Mouse (Mus musculus): ENCODE measurements around the gene Bmp5. TPM values are rescaled to one million over a fixed set of nuclear protein-coding genes. Genes with fewer than 3 reads are reported as not detected.
"Not testable (repeated sequence)": the region's sequence is repeated elsewhere in the genome, so short reads cannot be mapped to it uniquely, and the experiment has no call there.

Gene Bmp5
- polyA plus RNA-seq, 1 experiment from 2014 or later: 2.7 TPM

GRCm38 (mm10) chr9:75785959-75786358 is 10.8 kb downstream of the Bmp5 start:
- no peaks in the 10 kb centered on the region for H3K27me3 ChIP-seq (replicated peaks)
- no peaks in the 10 kb centered on the region for H3K9me3 ChIP-seq
- no peak overlapping the region for H3K9ac ChIP-seq
- 86% methylated on average over 5 of the region's 5 CpGs for WGBS
- H3K27ac ChIP-seq: no peak overlapping the region
- no peak overlapping the region for H3K4me3 ChIP-seq
- no peak overlapping the region for H3K4me2 ChIP-seq
- H3K4me1 ChIP-seq: peaks cover 6% of the 10 kb centered on the region
- no peaks in the 10 kb centered on the region for H3K36me3 ChIP-seq (replicated peaks)
- no peak for ATAC-seq (replicated peaks)

GRCm38 (mm10) chr9:75787121-75787520 is 12.0 kb downstream of the Bmp5 start:
- Histone ChIP-seq H3K4me1 (no peaks in the 10 kb centered on the region), H3K9me3 (no peaks in the 10 kb centered on the region), H3K4me2 (no peak overlapping the region), H3K36me3 (replicated peaks) (no peaks in the 10 kb centered on the region), H3K27me3 (replicated peaks) (no peaks in the 10 kb centered on the region), H3K27ac (no peak overlapping the region), H3K9ac (no peak overlapping the region), H3K4me3 (no peak overlapping the region)
- ATAC-seq (replicated peaks): no peak
- WGBS: 87% methylated on average over 15 of the region's 15 CpGs

- WGBS: 59% methylated on average over 7 of the region's 7 CpGs
- H3K4me3 ChIP-seq: no peak overlapping the region
- H3K27me3 ChIP-seq (replicated peaks): no peaks in the 10 kb centered on the region
- H3K36me3 ChIP-seq (replicated peaks): no peaks in the 10 kb centered on the region
- H3K27ac ChIP-seq: no peak overlapping the region
- no peaks in the 10 kb centered on the region for H3K4me1 ChIP-seq
- H3K9me3 ChIP-seq: no peaks in the 10 kb centered on the region
- no peak overlapping the region for H3K4me2 ChIP-seq
- ATAC-seq (replicated peaks): no peak
- H3K9ac ChIP-seq: no peak overlapping the region
Measured at GRCm38 (mm10) chr9:75789879-75790428, 14.8 kb downstream of the Bmp5 start.

- Histone ChIP-seq H3K4me3 (no peak overlapping the region), H3K4me1 (no peaks in the 10 kb centered on the region), H3K36me3 (replicated peaks) (no peaks in the 10 kb centered on the region), H3K27me3 (replicated peaks) (no peaks in the 10 kb centered on the region), H3K9me3 (no peaks in the 10 kb centered on the region), H3K27ac (no peak overlapping the region), H3K9ac (no peak overlapping the region), H3K4me2 (no peak overlapping the region)
- WGBS: 89% methylated on average over 6 of the region's 6 CpGs
- no peak for ATAC-seq (replicated peaks)
Measured at GRCm38 (mm10) chr9:75804940-75805339, 29.8 kb downstream of the Bmp5 start.

- not testable (repeated sequence) for H3K36me3 ChIP-seq (replicated peaks); H3K9me3 ChIP-seq; H3K27ac ChIP-seq; H3K4me1 ChIP-seq; H3K27me3 ChIP-seq (replicated peaks); H3K9ac ChIP-seq; H3K4me3 ChIP-seq; H3K4me2 ChIP-seq; ATAC-seq (replicated peaks)
- 90% methylated on average over 4 of the region's 4 CpGs for WGBS
Measured at GRCm38 (mm10) chr9:75808179-75808578, 33.0 kb downstream of the Bmp5 start.

GRCm38 (mm10) chr9:75808659-75809058 is 33.5 kb downstream of the Bmp5 start:
- WGBS: 37% methylated on average over 7 of the region's 7 CpGs
- Histone ChIP-seq H3K27ac (no peak overlapping the region), H3K4me2 (no peak overlapping the region), H3K9me3 (no peaks in the 10 kb centered on the region), H3K36me3 (replicated peaks) (no peaks in the 10 kb centered on the region), H3K9ac (no peak overlapping the region), H3K4me3 (no peak overlapping the region), H3K4me1 (no peaks in the 10 kb centered on the region), H3K27me3 (replicated peaks) (no peaks in the 10 kb centered on the region)
- ATAC-seq (replicated peaks): no peak

GRCm38 (mm10) chr9:75815161-75815560 is 40.0 kb downstream of the Bmp5 start:
- no peaks in the 10 kb centered on the region for H3K9me3 ChIP-seq
- no peaks in the 10 kb centered on the region for H3K4me1 ChIP-seq
- H3K9ac ChIP-seq: no peak overlapping the region
- WGBS: 97% methylated on average over 1 of the region's 1 CpGs
- no peak overlapping the region for H3K4me2 ChIP-seq
- H3K27ac ChIP-seq: no peak overlapping the region
- no peak overlapping the region for H3K4me3 ChIP-seq
- no peaks in the 10 kb centered on the region for H3K27me3 ChIP-seq (replicated peaks)
- H3K36me3 ChIP-seq (replicated peaks): no peaks in the 10 kb centered on the region
- ATAC-seq (replicated peaks): no peak

- no peaks in the 10 kb centered on the region for H3K36me3 ChIP-seq (replicated peaks)
- no peaks in the 10 kb centered on the region for H3K4me1 ChIP-seq
- H3K4me3 ChIP-seq: no peak overlapping the region
- no peak overlapping the region for H3K9ac ChIP-seq
- H3K27me3 ChIP-seq (replicated peaks): no peaks in the 10 kb centered on the region
- ATAC-seq (replicated peaks): no peak
- no peak overlapping the region for H3K27ac ChIP-seq
- H3K9me3 ChIP-seq: no peaks in the 10 kb centered on the region
- no peak overlapping the region for H3K4me2 ChIP-seq
- WGBS: 86% methylated on average over 5 of the region's 5 CpGs
Measured at GRCm38 (mm10) chr9:75818400-75818799, 43.2 kb downstream of the Bmp5 start.

- Histone ChIP-seq H3K4me3 (no peak overlapping the region), H3K9ac (no peak overlapping the region), H3K9me3 (no peaks in the 10 kb centered on the region), H3K4me2 (no peak overlapping the region), H3K4me1 (0 out of 2 replicates have a peak, but pooled peaks cover 2% of the 10 kb centered on the region), H3K27ac (no peak overlapping the region), H3K27me3 (replicated peaks) (no peaks in the 10 kb centered on the region), H3K36me3 (replicated peaks) (no peaks in the 10 kb centered on the region)
- no peak; the same call in 1 of the 2 replicates for ATAC-seq (replicated peaks)
- WGBS: 70% methylated on average over 9 of the region's 9 CpGs
Measured at GRCm38 (mm10) chr9:75832468-75832867, 57.3 kb downstream of the Bmp5 start.

- WGBS: 84% methylated on average over 5 of the region's 5 CpGs
- Histone ChIP-seq H3K4me1 (0 out of 2 replicates have a peak, but pooled peaks cover 2% of the 10 kb centered on the region), H3K36me3 (replicated peaks) (no peaks in the 10 kb centered on the region), H3K4me3 (no peak overlapping the region), H3K4me2 (no peak overlapping the region), H3K27ac (no peak overlapping the region), H3K9me3 (no peaks in the 10 kb centered on the region), H3K9ac (no peak overlapping the region), H3K27me3 (replicated peaks) (no peaks in the 10 kb centered on the region)
- ATAC-seq (replicated peaks): no peak
Measured at GRCm38 (mm10) chr9:75833189-75833732, 58.1 kb downstream of the Bmp5 start.

GRCm38 (mm10) chr9:75839450-75839849 is 64.3 kb downstream of the Bmp5 start:
- no peak overlapping the region for H3K4me3 ChIP-seq
- no peak overlapping the region for H3K4me2 ChIP-seq
- no peaks in the 10 kb centered on the region for H3K27me3 ChIP-seq (replicated peaks)
- H3K9me3 ChIP-seq: no peaks in the 10 kb centered on the region
- WGBS: 14% methylated on average over 3 of the region's 3 CpGs
- peak; percentile 54; the same call in 1 of the 2 replicates for ATAC-seq (replicated peaks)
- no peaks in the 10 kb centered on the region for H3K4me1 ChIP-seq
- no peak overlapping the region for H3K27ac ChIP-seq
- H3K36me3 ChIP-seq (replicated peaks): no peaks in the 10 kb centered on the region
- H3K9ac ChIP-seq: no peak overlapping the region

GRCm38 (mm10) chr9:75840841-75841240 is 65.7 kb downstream of the Bmp5 start:
- no peak overlapping the region for H3K27ac ChIP-seq
- 88% methylated on average over 6 of the region's 6 CpGs for WGBS
- no peak for ATAC-seq (replicated peaks)

GRCm38 (mm10) chr9:75846010-75846409 is 70.8 kb downstream of the Bmp5 start:
- H3K36me3 ChIP-seq (replicated peaks): no peaks in the 10 kb centered on the region
- H3K9ac ChIP-seq: no peak overlapping the region
- no peak for ATAC-seq (replicated peaks)
- H3K4me3 ChIP-seq: no peak overlapping the region
- no peak overlapping the region for H3K4me2 ChIP-seq
- no peaks in the 10 kb centered on the region for H3K4me1 ChIP-seq
- no peaks in the 10 kb centered on the region for H3K27me3 ChIP-seq (replicated peaks)
- H3K27ac ChIP-seq: no peak overlapping the region
- H3K9me3 ChIP-seq: no peaks in the 10 kb centered on the region

More at GRCm38 (mm10) chr9:75840841-75841240, 65.7 kb downstream of the Bmp5 start:
- Histone ChIP-seq H3K4me1 (no peaks in the 10 kb centered on the region), H3K9ac (no peak overlapping the region), H3K4me3 (no peak overlapping the region), H3K27me3 (replicated peaks) (no peaks in the 10 kb centered on the region), H3K9me3 (no peaks in the 10 kb centered on the region), H3K36me3 (replicated peaks) (no peaks in the 10 kb centered on the region), H3K4me2 (no peak overlapping the region)

Data from midbrain, embryonic 15.5 days (tissue).